Mouse (Mus musculus) thymus, adult 18-20 months (tissue): ENCODE results near the gene Gpr37.

Experiments
- DNase-seq, 2 experiments: peaks; one replicate each; pipeline ENCODE4 v3.0.0; 2022; ENCODE audit warnings: mixed read lengths in 2 of 2

The Gpr37 gene

GRCm38 (mm10) chr6:25690629-25691028 lies at the start of gene Gpr37:
Gene Gpr37, minus strand, starts transcription at chr6:25690729.
- no peak for DNase-seq

DNA sequence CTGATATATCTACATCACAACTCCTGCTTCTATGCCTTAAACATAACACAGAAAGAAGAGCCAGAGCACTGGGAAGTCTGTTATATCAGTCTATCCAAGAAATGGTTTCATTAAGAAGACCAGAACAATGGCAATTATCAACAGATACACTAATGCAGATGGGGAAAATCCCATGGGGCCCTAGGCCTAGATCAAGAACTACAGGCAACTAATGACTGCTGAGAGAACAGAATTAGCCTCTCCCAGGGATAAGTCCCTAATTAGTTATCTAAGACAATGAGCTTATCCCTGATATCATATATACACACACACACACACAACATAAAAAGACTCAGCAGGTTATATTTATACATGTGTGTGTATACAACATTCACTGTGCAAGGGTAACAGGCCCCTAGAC lies 46.0 kb upstream of the Gpr37 start:
- no peak for DNase-seq

DNA sequence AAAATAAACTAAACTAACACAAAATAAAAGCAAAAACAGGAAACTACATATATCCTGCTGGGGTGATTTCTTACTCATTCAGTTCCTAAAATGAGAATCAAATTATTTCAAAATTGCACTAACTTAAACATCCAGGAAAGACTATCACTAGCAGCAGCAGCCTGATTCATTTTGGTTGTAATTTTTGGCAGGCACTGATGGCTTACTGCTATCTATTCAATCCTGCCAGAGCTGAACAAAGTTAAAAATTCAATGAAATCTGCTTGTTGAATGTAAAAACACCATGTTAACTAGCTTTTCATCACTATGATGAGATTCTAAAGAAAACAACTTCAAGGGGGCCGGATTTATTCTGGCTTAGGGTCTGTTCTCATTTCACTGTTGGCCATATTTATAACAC lies 36.0 kb upstream of the Gpr37 start:
- no peak for DNase-seq

- DNase-seq: no peak
Measured at GRCm38 (mm10) chr6:25710601-25711000, 20.1 kb upstream of the Gpr37 start.

DNA sequence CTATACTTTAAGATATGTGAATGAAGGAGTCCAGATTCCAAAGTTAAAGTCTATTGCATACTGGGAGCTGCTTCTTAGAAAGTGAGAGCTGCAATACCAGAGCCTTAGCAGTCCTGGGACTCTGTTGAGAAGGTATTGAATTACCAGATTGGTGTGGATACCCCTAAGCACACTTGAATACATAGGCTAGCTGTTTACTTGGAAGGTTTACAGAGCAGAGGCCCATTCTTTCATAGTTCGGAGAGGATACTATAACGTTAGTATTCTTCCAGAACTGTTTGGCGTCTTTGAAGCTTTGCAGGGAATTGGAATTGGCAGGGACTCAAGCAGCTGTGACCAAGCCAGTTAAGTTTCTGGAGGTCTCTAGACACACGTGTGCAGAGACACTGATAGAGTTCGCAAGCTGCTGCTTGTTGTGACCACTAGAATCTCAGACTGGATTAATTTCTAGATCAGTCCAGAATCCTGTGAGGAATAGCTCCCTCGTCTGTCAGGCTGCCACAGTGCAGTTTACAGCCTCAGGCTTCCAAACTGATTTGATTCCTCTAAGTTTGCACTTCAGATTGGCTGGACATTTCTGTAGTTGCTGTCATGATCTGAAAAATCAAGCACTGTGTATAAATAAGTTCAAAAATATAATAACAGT lies 18.8 kb upstream of the Gpr37 start:
- no peak for DNase-seq

- no peak for DNase-seq
Measured at GRCm38 (mm10) chr6:25699956-25700355, 9.4 kb upstream of the Gpr37 start.

GRCm38 (mm10) chr6:25690284-25690605 lies 284 bp downstream of the Gpr37 start:
- DNase-seq: no peak

DNA sequence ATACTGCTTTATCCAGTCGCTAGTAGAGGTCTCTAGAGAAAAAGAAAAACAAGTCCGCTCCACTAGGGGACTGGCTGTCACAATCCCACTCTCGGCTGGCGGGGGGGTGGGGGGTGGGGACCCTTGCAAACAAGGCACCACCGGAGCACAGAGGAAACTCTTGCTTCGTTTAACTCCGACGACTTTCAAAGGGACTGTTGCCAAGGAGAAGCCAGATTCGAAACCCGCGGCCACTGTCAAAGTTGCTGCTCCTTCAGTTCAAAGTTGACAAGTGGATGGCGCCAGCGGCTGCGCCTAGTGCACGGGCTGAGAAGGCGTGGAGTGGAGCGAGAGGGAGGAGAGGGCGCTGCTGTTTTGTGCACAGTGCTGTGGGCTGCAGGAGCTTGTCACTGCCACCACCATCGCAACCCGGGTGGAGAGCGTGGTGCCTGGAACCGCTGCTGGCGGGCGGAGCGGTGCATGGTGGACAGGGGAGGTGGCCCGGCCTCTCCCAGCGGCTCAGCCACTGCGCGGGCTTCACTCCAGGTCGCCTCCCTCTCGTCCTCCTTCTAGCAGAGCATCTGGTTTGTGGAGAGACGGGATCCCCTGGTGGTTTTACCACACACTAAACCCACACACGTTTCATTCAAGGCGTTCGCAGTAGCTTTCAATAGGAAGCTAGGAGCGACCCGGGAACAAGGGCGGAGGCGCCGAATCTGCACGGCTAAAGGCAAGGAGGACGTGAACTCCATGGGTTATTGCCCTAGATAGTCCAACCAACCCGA lies 827 bp downstream of the Gpr37 start:
- DNase-seq: no peak

- DNase-seq: no peak
Measured at GRCm38 (mm10) chr6:25688927-25689519, 1.5 kb downstream of the Gpr37 start.

DNA sequence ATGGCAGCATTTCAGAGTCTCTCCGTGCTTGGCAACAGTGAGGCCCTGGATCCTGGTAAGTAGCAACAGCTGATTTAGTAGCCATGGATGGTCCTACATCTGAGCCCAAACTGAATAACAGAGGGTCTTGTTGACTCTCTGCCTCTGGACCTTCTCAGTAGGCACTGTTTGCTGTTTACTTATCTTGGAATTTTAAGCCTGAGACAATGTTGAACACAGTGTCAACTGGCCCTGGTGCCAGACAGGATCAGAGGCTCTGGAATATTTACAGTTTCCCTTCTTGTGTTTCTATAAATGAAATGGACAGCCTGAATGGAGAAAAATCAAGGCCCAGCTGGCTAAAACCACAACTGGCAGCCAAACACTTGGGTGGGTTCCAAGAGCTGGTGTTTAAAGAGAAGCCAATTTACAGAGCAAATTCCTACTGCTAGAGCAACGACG lies 3.7 kb downstream of the Gpr37 start:
- DNase-seq: no peak

DNA sequence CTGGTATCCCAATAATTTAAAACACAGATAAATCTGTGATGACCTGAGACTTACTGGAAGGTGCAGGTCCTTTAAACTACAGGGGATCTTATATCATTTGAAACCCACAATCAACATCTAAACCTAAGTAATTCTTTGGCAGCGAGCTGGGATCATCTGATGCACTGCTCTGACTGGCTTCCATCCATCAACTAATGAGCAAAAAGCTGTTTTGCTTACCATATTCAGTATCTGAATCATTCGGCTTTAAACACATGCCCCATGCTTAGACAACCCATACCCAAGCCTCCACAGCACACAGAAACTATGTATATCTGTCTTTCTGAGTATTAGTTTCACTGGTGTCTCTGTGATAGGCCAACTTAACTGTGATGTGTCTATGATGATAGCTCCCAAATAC lies 6.1 kb downstream of the Gpr37 start:
- DNase-seq: no peak

- no peak for DNase-seq
Measured at GRCm38 (mm10) chr6:25675111-25675510, 15.4 kb downstream of the Gpr37 start.

DNA sequence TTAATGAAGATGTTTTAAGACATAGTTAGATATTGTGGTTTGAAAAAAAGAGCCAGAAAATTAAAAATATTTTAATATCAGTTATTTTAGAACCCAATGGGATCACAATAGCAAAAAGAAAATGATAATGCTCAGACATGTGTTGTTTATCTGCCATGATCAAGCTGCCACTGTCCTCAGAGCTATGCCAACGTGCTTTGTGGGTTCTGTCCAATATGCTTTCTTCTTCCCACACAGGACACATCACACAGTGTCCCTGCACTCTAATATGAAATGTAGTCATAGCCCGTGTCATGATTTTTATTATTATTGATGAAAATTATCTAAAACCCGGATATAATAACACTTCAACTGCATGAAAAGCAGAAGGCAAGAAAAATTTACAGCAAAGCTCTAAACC lies 16.7 kb downstream of the Gpr37 start:
- DNase-seq: no peak

- DNase-seq: no peak
Measured at GRCm38 (mm10) chr6:25670150-25670549, 20.4 kb downstream of the Gpr37 start.

DNA sequence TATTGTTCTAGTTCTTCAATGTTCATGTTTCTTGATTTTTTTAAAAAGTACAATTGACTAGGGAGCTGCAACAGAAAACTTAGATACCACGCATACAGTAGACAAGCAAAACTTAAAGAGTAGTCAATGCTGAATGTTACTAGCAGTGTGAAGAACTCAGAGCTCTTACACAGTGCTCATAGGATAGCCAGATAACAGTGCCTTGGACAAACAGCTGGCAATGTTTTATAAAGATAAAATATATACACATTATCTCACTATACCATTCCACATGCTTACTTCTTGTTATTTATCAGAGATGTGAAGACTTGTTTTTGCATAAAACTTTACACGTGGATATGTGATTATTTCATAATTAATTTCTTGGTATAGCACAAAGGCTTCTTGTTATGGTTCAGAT lies 26.6 kb downstream of the Gpr37 start:
- DNase-seq: no peak

DNA sequence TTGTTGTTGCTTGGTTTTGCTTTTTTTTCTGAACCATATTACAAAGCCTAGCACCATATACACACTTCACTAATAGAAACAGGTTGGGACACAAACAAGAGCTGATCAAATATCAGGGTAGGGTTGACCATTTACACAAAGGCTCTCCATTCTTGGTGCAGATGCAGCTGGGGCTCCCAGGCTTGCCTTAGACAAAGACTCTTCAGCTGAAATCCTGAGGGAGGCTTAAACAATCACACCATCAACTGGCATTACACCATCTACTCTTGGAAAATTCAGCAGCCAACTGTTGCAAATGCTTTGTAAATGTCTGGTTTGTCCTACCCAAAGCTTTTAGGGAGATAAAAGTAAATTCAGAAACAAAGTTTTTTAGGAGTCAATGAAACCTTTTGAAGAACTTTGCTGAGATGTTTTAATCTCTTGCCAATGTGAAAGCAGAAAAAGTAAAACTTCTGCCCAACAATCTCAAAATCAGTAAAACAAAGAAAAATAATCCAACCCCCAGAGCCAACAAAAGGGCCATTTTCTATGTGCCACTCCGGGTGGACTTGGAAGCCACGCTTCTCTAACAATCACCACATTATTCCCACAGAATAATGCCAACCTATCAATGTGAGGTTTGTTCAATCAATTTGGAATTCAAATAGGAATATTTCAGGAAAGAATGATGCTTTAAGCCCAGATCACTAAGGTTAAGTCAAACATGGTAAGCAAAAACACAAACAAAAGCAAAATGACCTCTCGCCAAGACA lies 30.4 kb downstream of the Gpr37 start:
- DNase-seq: no peak
